Mouse (Mus musculus) right cerebral cortex, postnatal 10 days (tissue): Measurements from ENCODE around the gene Csnk1d.

Experiments used
- DNase-seq, 2 experiments: peaks; one replicate each; pipeline ENCODE4 v3.0.0; 2021; ENCODE audit warnings: low spot score in 2 of 2

Csnk1d gene

DNA sequence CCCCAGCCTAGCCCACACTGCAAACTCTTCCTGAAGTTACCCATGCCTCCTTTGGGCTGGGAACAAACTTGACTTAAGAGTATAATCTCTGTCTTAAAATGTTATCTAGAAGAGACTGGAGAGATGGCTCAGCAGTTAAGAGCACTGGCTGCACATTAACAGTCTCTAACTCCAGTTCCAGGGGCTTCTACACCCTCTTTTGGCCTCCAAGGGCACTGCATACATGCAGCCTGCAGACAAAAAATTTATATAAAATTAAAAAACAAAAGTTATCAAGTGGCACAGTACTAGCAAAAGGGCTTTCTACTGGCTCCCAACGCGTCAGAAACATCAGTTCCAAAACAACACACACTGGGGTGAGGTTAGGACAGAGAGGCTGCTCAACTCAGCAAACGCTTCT, 3.5 kb downstream of the Csnk1d start:
- DNase-seq, result no peak

DNA sequence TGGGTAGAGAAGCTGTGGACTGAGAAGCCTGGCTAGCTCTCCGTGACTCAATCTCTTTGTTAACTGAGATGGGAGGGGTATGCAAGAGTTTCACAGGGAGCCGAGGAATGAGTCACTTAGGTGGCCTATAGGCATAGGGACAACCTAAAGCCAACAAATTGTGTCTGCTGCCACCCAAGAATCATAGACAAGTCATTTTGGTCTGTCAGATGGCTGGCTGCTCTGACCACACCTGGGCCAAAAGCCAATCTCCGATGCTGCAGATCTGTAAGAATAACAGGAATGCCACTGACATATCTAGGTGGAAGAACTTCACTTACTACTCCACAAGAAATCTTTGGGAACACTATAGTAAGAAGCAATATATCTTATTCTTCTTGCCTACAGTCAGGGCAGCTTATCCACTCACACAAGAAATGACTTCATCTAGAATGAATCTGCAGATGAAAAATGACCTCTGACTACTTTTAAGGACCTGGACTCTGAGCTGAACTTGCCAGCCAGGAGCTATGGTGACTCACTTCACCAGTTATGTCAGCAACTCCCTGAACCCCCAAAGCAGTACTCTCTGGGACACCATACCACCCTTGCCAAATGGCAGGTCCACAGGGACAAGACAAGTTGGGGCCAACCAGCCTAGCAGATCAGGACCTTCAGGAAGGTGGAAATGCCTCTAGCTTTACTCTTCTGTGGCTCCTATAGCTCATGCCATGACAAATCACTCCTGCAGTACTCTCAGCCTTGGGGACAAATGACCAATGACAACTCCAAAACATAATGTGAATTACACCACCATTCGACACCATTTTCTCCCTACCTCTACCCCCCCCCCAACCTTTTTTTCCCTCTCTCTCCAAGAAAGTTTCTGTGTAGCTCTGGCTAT, 6.4 kb downstream of the Csnk1d start:
- no peak for DNase-seq

DNA sequence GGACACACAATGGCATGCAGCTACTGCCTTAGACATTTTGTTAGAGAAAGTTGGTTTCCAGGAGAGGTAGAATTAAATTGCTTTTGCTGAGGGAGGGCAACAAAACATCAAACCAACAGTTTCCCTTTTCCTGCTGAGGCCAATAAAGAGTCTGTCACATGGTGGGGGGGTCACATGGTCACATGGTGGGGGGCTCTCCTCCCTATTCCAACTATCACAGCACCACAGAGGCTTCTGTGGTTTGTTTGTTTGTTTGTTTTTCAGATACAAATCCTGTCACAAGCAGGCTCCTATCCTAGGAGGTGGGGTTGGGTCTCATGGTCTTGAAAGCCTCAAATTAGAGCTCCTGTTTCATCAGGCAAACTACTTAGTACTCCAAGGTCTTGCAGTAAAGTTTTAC, 8.7 kb downstream of the Csnk1d start:
- no peak for DNase-seq

DNA sequence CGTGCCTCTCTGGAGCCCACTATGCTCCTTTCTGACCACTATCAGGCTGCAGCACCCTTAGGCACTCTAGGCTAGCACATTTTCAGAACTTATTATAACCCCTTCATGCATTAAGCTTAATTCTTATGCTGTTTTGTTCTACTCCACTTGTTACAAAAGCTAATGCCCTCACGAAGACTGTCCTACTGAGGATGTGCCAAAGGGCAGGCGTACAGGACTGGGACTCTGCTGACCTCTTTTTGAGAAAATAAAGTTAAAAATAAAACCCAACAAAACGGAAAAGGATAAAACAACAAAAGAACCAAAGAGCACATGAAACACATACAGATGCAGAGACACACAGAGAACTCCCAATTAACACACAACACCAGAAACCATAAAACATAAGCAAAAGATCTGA, 9.5 kb downstream of the Csnk1d start:
- DNase-seq, result no peak

DNA sequence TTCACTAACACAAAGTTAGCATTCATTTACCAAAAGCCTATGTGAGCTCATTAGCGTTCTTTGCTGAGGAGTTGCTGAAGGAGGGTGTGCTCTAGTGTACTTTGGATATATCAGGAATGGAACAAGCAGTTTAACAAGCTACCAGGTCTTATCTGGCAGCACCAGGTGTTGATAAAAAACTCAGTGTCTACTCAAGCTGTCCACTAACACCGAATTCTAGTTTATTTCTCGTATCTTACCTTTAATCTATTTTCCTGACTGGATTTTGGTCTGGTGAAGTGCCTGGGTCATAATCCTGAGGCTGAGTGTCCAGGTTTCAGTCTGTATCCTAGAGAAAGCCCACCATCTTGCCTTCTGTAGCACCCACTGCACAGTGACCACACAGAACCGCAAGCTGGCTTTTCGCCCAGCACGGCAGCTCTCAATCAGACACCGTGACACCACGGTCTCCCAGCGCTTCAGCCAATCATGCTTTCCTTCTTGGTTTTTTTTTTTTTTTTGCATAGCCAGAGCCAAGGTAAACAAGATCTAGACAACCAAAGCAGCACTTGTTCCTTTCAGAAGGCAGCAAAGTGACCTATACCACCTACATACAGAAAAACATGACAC, 10.6 kb downstream of the Csnk1d start:
- DNase-seq, result no peak

DNA sequence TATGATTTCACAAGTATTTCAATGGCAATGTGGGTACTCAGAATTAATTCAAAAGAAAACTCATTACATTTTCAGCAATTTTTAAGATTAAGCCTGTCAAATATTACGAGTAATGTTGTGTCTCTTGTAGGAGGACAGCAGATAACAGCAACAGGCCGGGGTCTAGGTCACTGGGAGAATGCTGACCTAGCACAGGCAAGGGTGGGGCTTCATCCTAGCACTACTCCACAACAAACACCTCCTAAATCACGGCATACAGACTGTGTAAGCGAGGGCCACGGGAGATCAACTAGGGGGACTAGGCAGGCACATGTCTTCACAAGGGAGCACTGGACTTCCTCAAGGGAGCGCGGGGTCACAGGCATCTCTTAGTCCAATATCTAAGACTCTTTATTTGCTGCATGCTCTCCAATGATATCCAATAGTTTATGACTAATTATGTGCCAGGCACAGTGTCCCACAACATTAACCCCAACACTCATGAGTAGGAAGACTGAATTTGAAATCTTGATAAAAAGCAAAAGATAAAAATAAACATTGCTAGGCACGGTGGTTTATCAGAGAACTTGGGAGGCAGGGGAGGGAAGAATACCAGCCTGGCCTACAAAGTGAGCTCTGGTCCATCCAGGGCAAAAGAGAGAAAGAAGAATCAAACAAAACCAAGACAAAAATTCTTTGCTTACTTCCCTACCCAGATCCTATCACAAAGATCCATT, 11.3 kb downstream of the Csnk1d start:
- no peak for DNase-seq

DNA sequence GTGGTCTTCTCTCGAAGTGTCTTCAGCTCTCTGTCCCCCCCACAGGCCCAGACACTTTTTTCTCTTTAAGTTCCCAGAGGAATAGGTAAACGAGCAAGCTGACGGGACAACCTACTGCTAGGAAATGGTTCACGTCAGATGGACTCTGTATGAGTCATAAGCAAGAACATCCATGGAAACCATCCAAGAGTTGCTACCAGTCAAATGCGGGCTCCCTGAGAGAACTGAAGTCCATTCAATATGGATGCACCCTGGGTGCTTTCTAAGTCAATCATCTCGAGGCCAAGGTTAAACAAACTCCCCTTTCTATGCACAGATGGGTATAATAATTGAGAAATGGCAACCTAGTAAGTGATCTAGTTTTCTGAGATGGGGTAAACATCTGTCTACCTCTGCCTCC, 17.8 kb downstream of the Csnk1d start:
- no peak for DNase-seq

DNA sequence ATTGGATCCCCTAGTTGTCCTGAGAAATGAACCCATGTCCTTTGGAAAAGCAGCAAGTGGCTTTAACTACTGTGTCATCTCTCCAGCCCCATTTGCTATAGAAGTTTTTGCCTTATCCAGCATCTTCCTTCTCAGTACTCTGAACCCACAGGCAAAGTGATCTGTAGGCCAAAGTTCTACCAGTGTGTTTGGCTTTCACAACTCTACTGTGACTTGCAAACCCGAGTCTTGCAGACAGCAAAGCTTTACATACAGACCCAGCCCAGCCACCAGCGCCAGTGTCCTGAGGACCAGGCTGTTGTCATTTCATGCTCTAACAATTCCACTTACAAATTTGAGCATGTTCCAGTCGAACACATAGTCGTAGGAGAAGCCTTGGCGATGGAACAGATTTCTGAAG, 19.9 kb downstream of the Csnk1d start:
- no peak for DNase-seq

DNA sequence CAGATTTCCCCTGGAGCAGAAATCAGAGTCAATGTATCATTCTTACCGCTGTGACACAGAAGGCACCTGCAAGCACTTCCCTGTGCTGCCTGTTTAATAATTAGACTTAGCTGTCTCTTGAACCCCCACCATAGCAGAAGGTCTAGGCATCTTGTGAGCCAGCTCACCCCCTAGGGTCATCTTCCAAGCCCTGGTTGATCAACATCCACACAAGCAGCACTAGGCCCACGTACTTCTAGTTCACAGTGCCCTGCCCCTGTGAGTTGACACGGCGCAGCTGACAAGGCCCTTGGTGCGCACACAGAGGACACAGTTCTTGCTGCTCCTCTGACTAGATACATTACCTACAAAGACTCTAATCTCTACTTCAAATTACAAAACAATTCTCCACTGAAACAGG, 21.4 kb downstream of the Csnk1d start:
- no peak for DNase-seq

DNA sequence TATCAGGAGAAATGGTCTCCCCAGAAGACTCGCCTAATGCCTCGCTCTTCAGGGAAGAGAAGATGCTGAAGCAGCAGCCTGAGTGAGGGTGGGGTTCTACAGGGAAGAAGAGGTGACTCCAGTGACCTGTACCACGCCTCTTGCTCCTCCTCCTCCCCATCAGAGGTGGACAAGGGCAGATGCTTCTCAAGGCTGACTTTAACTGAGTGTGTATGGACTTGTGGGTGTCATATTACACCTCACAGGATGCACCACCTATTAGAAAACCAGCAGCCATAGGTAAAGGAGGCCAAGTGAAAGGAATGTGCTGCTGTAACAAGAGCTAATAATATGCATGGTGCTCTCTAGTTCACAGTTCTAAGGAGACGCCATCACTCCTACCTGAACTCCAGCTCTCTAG, 25.5 kb downstream of the Csnk1d start:
- DNase-seq, result no peak

DNA sequence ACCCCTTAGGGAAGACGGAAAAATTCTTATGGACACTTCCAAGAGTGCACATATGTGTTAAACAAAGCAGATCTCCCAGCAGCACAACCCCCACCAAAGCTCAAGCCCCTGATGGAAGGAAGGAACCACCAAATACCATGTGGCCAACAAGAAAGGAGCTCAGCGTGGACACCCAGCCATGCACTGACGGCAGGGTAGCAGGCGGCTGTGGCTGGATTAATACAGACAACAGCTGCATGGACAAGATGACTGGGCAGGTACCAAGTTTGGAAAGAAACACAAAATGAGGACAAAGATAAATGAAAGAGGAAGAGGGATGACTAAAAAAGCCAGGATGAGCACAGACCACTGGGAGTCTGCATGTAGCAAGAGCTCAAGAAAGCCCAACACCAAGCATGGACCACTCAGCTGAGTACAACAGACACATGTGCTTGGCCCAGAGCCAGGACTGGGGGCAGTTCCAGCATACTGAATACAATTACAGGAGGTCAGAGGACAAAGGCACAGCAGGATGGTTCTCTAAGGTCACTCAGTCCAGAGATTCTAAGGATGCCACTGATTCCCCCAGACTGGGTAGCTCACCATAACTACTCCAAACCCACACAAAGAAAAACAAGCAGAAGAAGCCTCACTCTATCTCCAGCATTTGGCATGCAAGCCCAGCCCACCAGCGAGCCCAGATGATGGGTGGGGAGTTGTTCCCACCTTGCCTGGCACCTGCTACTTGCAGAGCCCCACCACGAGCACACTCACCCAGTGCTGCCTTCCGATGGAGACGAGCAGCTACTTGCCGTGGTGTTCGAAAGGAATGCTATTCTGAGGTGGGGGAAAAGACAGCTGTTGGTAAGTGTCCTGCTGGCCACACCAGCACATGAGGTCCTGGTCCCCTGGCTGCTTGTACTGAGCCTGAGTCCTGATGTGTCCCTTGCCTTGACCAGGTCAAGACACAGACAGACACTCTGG, 26.7 kb downstream of the Csnk1d start:
- DNase-seq, result no peak

DNA sequence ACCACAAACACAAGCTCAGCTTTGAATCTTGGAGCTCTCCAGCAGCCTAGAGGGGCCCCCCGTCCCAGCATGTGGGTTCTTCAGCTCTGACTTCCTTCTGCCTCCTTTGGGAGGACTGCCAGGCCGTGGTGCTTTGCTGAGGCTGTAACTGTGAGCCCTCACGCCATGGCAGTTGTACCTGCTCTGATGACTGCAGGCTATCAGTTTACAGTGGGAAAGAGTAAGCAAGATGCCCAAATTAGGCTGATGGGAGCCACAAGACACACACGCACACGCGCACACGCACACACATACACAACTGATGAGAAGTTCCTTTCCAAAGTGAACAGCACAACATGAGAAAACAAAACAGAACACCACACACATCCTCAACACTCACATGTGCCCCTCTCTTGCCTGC, 28.2 kb downstream of the Csnk1d start:
- DNase-seq, result no peak

DNA sequence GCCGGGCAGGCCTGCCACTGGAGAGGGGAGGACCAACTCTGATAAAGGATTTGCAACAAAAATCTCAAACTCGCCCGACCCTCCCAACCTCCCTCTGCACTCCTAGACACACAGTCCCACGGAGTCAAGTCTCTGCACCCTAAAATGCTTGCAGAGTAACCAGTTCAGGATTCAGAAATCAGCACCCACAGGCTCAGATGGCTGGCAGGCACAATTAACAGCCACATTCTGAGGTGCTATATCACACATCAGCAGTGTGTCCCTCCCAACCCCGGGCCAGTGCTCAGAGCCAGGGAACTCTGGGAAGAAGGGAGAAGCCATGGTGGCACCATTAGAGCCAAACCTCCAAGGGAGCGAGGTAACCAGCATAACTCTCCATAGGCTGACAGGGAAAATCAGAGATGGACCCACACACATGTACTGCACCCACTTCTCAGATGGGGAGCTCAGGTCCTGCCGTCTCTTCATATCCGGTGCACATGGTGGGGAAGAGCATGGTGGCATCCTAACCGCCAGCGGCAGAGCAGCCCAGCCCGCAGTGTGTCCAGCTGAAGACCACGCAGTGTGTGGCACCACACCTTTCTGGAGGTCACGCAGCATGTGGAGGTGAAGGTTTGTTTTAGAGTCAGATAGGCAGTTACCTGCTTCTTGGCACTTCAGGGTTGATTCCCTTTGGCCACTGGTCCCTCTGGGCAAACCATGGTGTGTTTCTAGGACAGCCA, 28.9 kb downstream of the Csnk1d start:
- no peak for DNase-seq

DNA sequence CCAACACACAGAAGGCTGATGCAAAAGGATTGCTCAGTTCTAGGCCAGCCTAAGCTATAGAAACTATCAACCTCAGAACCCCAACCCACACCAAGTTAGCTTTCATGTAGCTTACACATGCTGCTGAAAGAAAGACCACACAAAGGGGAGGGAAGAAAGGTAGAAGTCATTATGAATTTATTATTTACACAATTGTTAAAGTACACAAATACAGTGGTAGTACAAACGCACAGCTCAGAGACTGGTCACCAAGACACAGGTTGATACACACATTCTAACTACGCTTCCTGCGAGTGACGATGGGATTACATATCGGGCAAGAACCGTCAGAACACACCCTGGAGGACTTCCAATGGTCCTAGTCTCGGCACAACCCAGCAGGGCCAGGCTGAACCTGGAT, 29.5 kb downstream of the Csnk1d start:
- no peak for DNase-seq

DNA sequence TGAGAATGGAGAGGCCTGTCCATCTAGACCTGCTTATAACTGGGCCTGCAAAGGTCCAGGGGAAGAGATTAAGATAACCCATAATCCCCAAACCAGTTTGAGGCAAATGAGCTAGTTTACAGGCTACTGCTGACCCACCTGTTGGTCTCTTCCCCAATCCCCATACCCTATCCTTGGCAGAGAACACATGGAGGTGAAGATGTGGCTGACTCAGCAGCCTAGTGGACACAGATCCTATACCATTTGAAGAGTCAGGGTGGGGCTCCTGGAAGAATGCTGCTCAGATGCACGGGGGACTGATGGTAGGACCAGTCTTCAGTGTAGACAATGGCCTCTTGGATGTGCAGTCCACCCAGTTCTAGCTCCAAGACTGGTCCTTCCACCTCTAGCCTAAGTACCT, 30.9 kb downstream of the Csnk1d start:
- no peak for DNase-seq

DNA sequence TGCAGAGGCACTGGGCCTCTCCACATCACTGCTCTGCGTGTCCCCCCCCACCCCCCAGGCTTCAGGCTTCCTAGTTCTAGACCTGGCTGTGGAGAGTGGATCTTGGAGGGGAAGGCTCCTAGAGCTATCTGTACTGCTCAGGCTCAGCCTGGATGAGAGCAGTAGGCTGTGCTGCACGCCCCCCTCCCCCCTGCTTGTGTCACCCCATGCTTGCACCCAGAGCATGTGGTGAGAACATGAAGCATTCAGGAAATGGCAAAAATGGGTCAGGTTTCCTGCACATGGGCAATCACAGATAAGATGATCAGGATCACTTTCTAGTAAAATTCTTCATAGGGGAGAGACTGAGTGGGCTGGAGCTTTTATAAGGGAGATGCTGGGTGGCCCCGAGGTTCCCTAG, 31.6 kb downstream of the Csnk1d start:
- no peak for DNase-seq

DNA sequence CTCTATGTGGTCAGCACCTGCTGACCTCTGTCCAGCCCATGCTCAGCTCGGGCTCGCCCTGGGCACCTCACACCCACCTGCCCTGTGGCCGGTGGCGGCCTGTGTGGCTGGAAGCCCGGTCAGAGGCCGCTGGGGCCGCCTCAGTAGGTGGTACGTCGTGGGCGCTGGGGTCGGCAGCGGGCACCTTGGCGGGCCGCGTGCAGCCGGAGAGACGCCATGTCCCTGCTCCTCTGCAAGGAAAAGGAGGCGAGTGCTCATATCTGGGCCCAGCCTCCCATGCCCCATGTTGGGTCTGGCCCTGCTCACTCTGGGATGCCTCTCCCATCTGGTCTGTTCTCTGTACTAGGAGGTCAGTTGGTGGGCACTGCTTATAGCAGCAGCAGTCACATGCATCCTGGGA, 32.1 kb downstream of the Csnk1d start:
- no peak for DNase-seq

DNA sequence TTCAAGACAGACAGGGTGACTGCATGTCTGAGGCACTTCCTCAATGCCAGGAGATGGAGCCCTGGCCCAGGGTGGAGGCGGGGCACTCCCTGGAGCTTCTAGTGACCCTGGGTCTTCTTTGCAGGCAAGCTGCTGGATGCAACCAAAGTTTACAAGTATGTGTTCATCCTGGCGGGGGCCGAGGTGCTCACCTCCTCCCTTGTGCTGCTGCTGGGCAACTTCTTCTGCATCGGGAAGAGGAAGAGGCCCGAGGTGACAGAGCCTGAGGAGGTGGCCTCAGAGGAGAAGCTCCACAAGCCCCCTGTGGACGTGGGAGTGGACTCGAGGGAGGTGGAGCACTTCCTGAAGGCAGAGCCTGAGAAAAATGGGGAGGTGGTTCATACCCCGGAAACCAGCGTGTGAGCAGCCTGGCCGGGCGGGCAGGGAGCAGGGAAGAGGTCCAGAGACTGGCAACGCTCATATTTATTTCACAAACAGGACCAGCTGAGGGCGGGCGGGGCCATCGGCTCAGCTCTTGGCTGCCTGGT, 33.3 kb downstream of the Csnk1d start:
- peak; percentile 52 to 53 for DNase-seq

DNA sequence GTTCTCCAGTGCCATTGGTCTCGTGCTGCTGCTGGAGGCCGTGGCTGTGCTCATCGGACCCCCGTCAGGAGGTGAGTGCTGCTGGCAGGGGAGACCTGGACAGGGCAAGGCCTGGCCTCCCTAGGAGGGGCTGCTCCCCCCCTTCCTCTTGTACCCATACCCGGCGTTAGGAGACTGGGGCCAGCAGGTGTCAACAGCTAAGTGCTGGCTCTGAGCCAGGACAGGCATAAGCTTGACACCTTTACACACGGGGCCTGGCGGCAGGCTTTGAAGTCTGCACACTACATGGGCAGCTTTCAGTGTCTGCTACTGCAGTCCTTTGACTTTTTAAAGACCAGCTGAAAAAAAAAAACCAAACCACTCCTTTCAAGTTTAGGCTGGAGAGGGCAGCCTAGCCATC, 34.1 kb downstream of the Csnk1d start:
- DNase-seq, result peak in 1 of 2 experiments; percentile 37

DNA sequence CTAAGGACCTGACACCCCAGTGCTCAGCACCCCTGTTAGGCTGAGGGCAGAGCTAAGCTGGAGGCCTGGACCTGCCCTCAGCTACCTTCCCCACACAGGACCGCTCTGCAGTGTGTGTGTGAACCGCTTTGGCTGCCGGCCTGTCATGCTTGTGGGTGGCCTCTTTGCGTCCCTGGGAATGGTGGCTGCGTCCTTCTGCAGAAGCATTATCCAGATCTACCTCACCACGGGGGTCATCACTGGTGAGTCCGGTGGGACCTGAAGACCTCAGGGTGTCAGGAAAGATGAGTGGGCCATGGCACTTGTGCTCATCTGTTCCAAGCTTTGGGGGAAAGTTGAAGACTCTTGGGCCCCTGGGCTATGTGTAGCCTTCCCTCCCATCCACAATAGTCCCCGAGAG, 35.4 kb downstream of the Csnk1d start:
- no peak for DNase-seq

DNA sequence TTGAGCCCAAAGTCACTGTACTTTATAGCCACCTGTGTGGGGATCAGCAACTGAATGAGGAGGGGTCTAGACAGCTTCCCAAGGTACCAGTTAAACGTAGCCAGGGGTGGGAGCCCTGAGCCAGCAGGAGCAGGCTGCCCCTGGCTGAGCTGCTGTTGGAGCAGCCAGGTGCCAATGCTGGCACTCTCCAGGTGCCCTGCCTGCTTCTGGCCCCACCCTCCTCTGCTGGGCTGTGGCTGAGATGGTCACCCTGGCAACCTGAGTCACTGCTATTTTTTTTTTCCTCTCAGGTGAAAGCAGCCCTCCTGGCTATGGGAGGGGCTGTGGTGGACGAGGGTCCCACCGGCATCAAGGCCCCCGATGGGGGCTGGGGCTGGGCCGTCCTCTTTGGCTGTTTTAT, 36.2 kb downstream of the Csnk1d start:
- no peak for DNase-seq
